Mouse (Mus musculus): ENCODE measurements at regions not wholly inside any gene's neighbourhood (a gene's known extent, or its start where the extent isn't known, plus 50 kb on each side); places are given as distances from the start of the nearest gene placed in this dataset.

DNA sequence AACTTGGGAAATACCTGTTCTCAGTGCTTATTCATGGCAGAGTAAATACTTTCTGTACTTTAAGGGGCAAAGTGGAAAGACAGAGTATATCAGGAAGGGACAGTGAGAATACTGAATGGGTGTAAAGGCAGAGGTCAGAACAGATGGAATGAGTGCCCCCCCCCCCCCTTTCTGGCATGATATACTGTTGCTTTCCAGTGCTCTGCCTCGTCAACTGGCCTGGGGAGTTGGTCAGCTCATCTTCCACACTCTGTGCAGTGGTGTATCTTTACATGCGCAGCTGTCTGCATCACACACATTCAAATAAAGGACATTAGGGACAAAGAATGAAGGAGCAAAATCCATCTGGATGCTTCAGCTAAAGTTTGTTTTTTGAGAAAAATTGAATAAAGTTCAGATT lies 668.5 kb upstream of the Zeb2 start:
- no peak for ATAC-seq (replicated peaks; ENCODE audit: poor library complexity, severe bottlenecking)

GRCm38 (mm10) chr2:45783634-45784412 lies 666.6 kb upstream of the Zeb2 start:
- no peak for ATAC-seq (replicated peaks; ENCODE audit: poor library complexity, severe bottlenecking)

- ATAC-seq (replicated peaks; ENCODE audit: poor library complexity, severe bottlenecking), result no peak
Observed at GRCm38 (mm10) chr2:45777466-45777865, 660.3 kb upstream of the Zeb2 start.

DNA sequence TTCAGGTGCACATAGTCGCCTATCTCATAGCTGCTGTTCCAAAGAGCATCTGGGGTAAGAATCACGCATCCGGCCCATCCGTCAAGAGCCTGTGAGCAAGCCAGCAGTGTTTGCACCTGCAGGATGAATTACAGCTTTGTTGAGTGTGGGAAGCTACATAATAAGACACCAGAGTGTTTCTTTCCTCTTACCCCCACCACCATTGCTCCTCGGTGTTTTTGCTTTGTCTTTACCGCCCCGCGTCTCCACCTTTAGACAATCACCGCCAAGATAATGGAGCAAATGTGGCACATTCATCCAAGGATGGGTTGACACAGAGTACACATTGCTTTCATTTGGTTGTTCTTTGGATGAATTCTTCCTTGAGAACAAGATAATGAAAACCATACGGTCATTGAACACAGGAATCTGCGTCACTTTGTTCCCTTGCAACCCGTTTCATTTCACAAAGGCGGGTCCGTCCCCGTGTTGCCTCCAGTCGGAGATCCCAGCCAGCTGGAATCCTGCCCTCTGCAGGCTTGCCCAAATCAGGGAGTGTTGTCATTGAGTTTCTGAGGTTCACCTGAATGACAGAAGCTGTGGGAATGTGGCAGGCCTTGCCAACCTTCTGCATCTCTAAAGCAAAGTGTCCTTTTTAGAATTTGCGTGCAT lies 659.4 kb upstream of the Zeb2 start:
- no peak for ATAC-seq (replicated peaks; ENCODE audit: poor library complexity, severe bottlenecking)

DNA sequence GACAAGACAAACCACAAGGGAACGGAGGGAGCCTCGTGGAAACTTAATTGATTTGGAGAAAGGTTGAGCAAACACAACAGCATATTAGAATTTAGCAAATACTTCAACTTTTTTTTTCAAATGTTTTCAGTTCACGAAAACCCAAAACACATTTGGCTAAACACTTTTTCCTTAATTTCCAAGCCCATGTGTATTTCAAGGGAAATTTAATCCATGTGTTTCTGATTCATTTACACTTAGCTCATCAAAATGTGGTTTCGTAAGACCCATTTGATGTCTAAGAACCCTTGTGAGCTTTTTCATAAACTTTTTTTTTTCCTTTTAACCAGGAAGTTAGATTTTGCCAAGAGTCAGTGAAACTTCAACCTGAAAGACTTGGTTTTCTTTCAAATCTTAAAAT lies 658.5 kb upstream of the Zeb2 start:
- ATAC-seq (replicated peaks; ENCODE audit: poor library complexity, severe bottlenecking), result no peak

- no peak for ATAC-seq (replicated peaks; ENCODE audit: poor library complexity, severe bottlenecking)
Observed at GRCm38 (mm10) chr2:45774416-45774815, 657.2 kb upstream of the Zeb2 start.

- no peak for ATAC-seq (replicated peaks; ENCODE audit: poor library complexity, severe bottlenecking)
Observed at GRCm38 (mm10) chr2:45757176-45757575, 640.0 kb upstream of the Zeb2 start.

- no peak for ATAC-seq (replicated peaks; ENCODE audit: poor library complexity, severe bottlenecking)
Observed at GRCm38 (mm10) chr2:45756395-45756794, 639.2 kb upstream of the Zeb2 start.

DNA sequence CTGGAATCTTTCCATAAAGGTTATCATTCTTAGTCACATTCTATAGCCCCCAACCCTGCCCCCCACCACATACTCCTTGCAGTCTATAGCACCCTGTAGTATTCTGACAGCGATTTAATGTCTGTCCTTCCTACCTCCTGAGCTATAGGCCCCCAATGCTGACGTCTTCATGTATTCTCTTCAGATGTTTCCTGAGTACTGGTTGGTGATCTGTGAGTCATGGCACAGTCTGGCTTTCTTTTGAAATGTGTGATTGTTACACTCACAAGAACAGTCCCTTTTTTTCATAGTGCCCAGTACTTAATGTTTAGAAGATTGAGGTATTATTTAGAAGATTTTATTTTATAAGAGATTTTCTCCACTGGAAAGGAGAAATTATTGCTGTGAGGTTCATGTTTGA lies 634.6 kb upstream of the Zeb2 start:
- no peak for ATAC-seq (replicated peaks; ENCODE audit: poor library complexity, severe bottlenecking)

DNA sequence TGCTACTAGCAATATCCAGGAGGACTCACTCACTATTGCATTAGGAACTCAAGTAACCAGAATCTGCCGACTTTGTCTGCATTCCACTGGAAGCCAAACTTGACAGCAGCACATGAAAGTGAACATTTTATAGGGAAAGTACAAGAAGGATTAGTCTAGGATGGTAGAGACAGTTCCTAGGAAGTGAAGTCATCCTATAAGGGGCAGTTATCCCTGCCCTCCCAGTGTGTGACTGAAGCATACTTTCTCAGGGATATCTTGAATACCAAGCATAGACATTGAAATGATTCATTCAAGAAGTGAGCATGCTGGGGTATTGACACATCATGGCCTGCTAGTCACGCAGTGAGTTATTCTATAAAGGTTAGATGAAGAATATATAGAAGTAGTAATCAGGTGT lies 632.2 kb upstream of the Zeb2 start:
- no peak for ATAC-seq (replicated peaks; ENCODE audit: poor library complexity, severe bottlenecking)

GRCm38 (mm10) chr2:45747263-45748236 lies 630.4 kb upstream of the Zeb2 start:
- peak; percentile 37; the same call in 1 of the 2 replicates for ATAC-seq (replicated peaks; ENCODE audit: poor library complexity, severe bottlenecking)

DNA sequence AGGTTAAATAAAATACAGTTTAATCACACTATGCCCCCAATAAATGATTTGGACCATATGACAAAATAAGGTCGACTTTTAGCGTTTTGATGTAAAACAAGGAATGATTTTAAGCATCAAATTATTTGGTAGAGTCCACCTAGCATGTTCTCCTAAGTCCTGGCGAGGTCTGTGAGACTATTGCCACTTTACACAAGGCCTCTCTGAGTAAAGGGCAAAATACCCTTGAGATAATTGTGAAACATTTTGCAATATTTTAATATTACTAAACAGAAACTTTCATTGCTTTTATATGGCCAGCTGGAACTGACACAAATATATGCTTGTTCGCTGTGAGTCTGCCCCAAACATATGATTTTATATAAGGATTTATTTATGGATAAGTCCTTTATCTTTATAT lies 629.4 kb upstream of the Zeb2 start:
- ATAC-seq (replicated peaks; ENCODE audit: poor library complexity, severe bottlenecking), result no peak

DNA sequence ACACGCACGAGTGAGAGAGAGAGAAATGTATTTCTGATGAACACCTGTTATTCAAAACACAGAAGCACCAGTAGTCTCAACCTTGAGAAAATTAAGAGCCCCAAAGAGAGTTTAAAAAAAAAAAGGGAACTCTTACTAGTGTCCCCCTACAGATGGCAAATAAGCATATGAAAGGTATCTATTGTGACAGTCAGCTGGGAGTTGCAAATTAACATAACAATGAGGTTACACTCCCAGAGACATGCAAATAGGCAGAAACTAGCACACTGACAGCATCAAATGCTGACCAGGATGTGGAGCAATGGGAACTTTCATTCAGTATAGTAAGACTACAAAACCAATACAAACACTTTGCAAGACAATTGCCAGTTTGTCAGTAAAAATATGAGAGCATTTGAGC lies 619.1 kb upstream of the Zeb2 start:
- ATAC-seq (replicated peaks; ENCODE audit: poor library complexity, severe bottlenecking), result peak; percentile 46

DNA sequence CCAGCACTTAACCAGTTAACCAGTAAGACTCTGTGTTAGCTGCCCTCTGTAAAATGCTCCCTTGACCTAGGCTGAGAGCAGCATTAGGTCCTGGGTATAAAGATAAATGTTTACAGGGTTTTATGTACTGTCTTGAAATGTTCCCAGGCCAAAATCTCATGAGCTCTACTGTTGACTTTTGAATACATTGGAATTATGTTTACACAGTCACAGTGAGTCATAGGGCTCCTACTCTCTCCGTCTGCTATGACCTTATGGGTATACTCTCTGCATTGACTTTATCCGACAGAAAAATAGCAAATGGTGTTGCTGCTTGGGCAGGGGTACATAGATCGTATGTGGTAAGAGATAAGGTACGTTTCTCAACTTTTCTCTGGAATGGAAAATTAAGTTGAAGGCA lies 596.8 kb upstream of the Zeb2 start:
- ATAC-seq (replicated peaks; ENCODE audit: poor library complexity, severe bottlenecking), result no peak

- ATAC-seq (replicated peaks; ENCODE audit: poor library complexity, severe bottlenecking), result no peak
Observed at GRCm38 (mm10) chr2:45707026-45707425, 589.8 kb upstream of the Zeb2 start.

- ATAC-seq (replicated peaks; ENCODE audit: poor library complexity, severe bottlenecking), result no peak
Observed at GRCm38 (mm10) chr2:45702511-45702910, 585.3 kb upstream of the Zeb2 start.

- no peak for ATAC-seq (replicated peaks; ENCODE audit: poor library complexity, severe bottlenecking)
Observed at GRCm38 (mm10) chr2:45700578-45700977, 583.4 kb upstream of the Zeb2 start.

GRCm38 (mm10) chr2:45693291-45694020 lies 576.3 kb upstream of the Zeb2 start:
- peak; percentile 28 for ATAC-seq (replicated peaks; ENCODE audit: poor library complexity, severe bottlenecking)

DNA sequence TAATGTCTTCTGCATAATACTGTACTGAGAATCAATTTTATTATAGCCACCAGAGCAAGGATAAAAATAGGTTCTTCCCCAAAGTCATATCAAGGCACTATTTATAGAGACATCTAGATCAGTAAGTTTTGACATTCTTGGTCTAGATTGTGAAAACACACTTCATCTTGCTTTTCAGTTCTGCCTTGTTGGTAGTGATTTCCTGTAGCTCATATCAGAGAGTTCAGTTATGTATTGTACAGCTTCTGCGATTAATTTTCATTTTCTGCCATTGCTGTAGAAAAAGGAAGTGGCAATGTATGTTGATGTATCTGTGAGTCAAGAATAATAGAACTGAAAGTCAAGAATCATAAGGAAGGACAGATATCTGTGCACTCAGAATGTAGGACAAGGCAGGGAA lies 575.6 kb upstream of the Zeb2 start:
- peak; percentile 96 for ATAC-seq (replicated peaks; ENCODE audit: poor library complexity, severe bottlenecking)

GRCm38 (mm10) chr2:45688996-45689395 lies 571.8 kb upstream of the Zeb2 start:
- no peak for ATAC-seq (replicated peaks; ENCODE audit: poor library complexity, severe bottlenecking)

All from granulocyte monocyte progenitor cell, adult 5-6 weeks (primary cell).